Mouse (Mus musculus) gastrocnemius, postnatal 14 days (tissue): ENCODE measurements around the gene Luc7l3. TPM values are rescaled to one million over a fixed set of nuclear protein-coding genes. Genes with fewer than 3 reads are reported as not detected.

Experiments used
- DNase-seq: peaks from one replicate; pipeline ENCODE4 v3.0.0; 2021; ENCODE audit warnings: mixed read lengths
- intact Hi-C: fragments of 180-260 bp; cut with DNase I; formaldehyde crosslinking; loops from one replicate; pipeline ENCODE4 v1.15.1; 2025; ENCODE audit warnings: low total_unique reads
- total RNA-seq, 2 experiments: library from RNA; stranded (reverse); gene quantifications; 2 replicates each; pipeline ENCODE4 v1.2.3; 2021

Luc7l3 gene
- total RNA-seq, 2 experiments from 2014 or later = 32.2 to 33.1 TPM

GRCm38 (mm10) chr11:94317014-94317413 is 4.8 kb downstream of the Luc7l3 start:
- intact Hi-C loops = no loop called here
- no peak for DNase-seq

GRCm38 (mm10) chr11:94316528-94316927 is 5.3 kb downstream of the Luc7l3 start:
- intact Hi-C loops = no loop called here
- no peak for DNase-seq

- intact Hi-C loops = no loop called here
- DNase-seq = no peak
These were observed 6.5 kb downstream of the Luc7l3 start for GRCm38 (mm10) chr11:94315308-94315707.

- DNase-seq = no peak
- intact Hi-C loops = no loop called here
These were observed 7.6 kb downstream of the Luc7l3 start for GRCm38 (mm10) chr11:94314098-94314652.

- no peak for DNase-seq
These were observed 9.1 kb downstream of the Luc7l3 start for GRCm38 (mm10) chr11:94312733-94313132.

GRCm38 (mm10) chr11:94294996-94295845 is 26.6 kb downstream of the Luc7l3 start:
- intact Hi-C loops = no loop called here

More at GRCm38 (mm10) chr11:94312733-94313132, 9.1 kb downstream of the Luc7l3 start:
- intact Hi-C loops = no loop called here

GRCm38 (mm10) chr11:94290062-94290740 is 31.6 kb downstream of the Luc7l3 start:
- DNase-seq = no peak
- intact Hi-C loops = no loop called here

More at GRCm38 (mm10) chr11:94294996-94295845, 26.6 kb downstream of the Luc7l3 start:
- no peak for DNase-seq

- DNase-seq = no peak
- intact Hi-C loops = no loop called here
These were observed 34.7 kb downstream of the Luc7l3 start for GRCm38 (mm10) chr11:94287105-94287504.

- DNase-seq = no peak
- intact Hi-C loops = no loop called here
These were observed 35.8 kb downstream of the Luc7l3 start for GRCm38 (mm10) chr11:94285886-94286574.

GRCm38 (mm10) chr11:94283536-94284099 is 38.2 kb downstream of the Luc7l3 start:
- intact Hi-C loops = no loop called here
- DNase-seq = no peak

GRCm38 (mm10) chr11:94282291-94282690 is 39.5 kb downstream of the Luc7l3 start:
- DNase-seq = no peak
- intact Hi-C loops = no loop called here

GRCm38 (mm10) chr11:94281199-94282181 is 40.3 kb downstream of the Luc7l3 start, which contains the start of gene Gm21885:
Gm21885 (plus strand) TSS chr11:94281873.
- intact Hi-C loops = no loop called here
- no peak for DNase-seq

GRCm38 (mm10) chr11:94276869-94277337 is 44.9 kb downstream of the Luc7l3 start:
- intact Hi-C loops = loop anchor here (5.0 kb wide), 1 partner anchor 145 kb away; no protein-coding TSS in a partner anchor
- DNase-seq = peak; percentile 86

GRCm38 (mm10) chr11:94275686-94276085 is 46.1 kb downstream of the Luc7l3 start:
- no peak for DNase-seq

GRCm38 (mm10) chr11:94275226-94275625 is 46.6 kb downstream of the Luc7l3 start:
- DNase-seq = no peak
- intact Hi-C loops = loop anchor here (2.0 to 5.0 kb wide), 2 partner anchors 40 to 143 kb away; no protein-coding TSS in a partner anchor

More at GRCm38 (mm10) chr11:94275686-94276085, 46.1 kb downstream of the Luc7l3 start:
- intact Hi-C loops = loop anchor here (2.0 to 5.0 kb wide), 2 partner anchors 41 to 143 kb away; no protein-coding TSS in a partner anchor

- no peak for DNase-seq
- intact Hi-C loops = loop anchor here (2.0 kb wide), 1 partner anchor 40 kb away; no protein-coding TSS in a partner anchor
These were observed 47.5 kb downstream of the Luc7l3 start for GRCm38 (mm10) chr11:94274206-94274867.
